Mouse (Mus musculus) midbrain, embryonic 14.5 days (tissue): ENCODE measurements around the gene Gm49388. TPM values are rescaled to one million over a fixed set of nuclear protein-coding genes. Genes with fewer than 3 reads are reported as not detected.

Source experiments
- ATAC-seq: fragments of 200-750 bp; cut with Nextera tagmentation; 2 replicates; pipeline ENCODE4 v1.8.0; 2017; ENCODE audit warnings: moderate number of reproducible peaks, moderate library complexity; ENCODE audit not compliant: low FRiP score, low TSS enrichment
- DNase-seq: peaks from one replicate; pipeline ENCODE4 v3.0.0-alpha.2; 2015
- H3K27ac ChIP-seq: fragments of 300-500 bp; sonication (generic); replicated peaks from 2 replicates; pipeline ENCODE4 v1.5.1; 2014; ENCODE audit warnings: mild to moderate bottlenecking, low read depth, low read length, moderate library complexity
- H3K27me3 ChIP-seq: fragments of 300-500 bp; sonication (generic); 2 replicates; pipeline ENCODE4 v1.6.1; 2014; ENCODE audit warnings: low read length, control low read depth, mixed read lengths; ENCODE audit not compliant: control insufficient read depth, insufficient read depth
- H3K36me3 ChIP-seq: fragments of 300-500 bp; sonication (generic); 2 replicates; pipeline ENCODE4 v1.6.1; 2014; ENCODE audit warnings: low read length, control low read depth; ENCODE audit not compliant: control insufficient read depth, insufficient read depth
- H3K4me1 ChIP-seq: fragments of 300-500 bp; sonication (generic); 2 replicates; pipeline ENCODE4 v1.6.1; 2014; ENCODE audit warnings: mild to moderate bottlenecking, antibody characterized with exemption, low read length, control low read depth; ENCODE audit not compliant: control insufficient read depth, insufficient read depth
- H3K4me2 ChIP-seq: fragments of 300-500 bp; sonication (generic); 2 replicates; pipeline ENCODE4 v1.6.1; 2014; ENCODE audit warnings: mild to moderate bottlenecking, low read length, moderate library complexity
- H3K4me3 ChIP-seq: fragments of 300-500 bp; sonication (generic); replicated peaks from 2 replicates; pipeline ENCODE4 v1.5.1; 2014; ENCODE audit warnings: low read depth, low read length
- H3K9ac ChIP-seq: fragments of 300-500 bp; sonication (generic); replicated peaks from 2 replicates; pipeline ENCODE4 v1.6.1; 2014; ENCODE audit warnings: mild to moderate bottlenecking, low read length, moderate library complexity
- H3K9me3 ChIP-seq: fragments of 300-500 bp; sonication (generic); 2 replicates; pipeline ENCODE4 v1.6.1; 2016; ENCODE audit warnings: low read length, control low read depth, mixed read lengths; ENCODE audit not compliant: control insufficient read depth
- WGBS: fragments of 180-500 bp; shearing (Covaris S2); extraction: QIAGEN DNeasy Blood & Tissue Kit; methylation state at CpG from one replicate; pipeline ENCODE4 v1.1.7; 2014; 5-methylcytosine and 5-hydroxymethylcytosine counted together
- polyA plus RNA-seq: library from polyadenylated mRNA; unstranded; fragments of >200 nt; fragmentation: Nextera tagmentation; extraction: Ambion mirVana; gene quantifications from 2 replicates; pipeline ENCODE4 v1.2.1, GENCODE M21; 2014

Gm49388 gene
- polyA plus RNA-seq, 1 experiment from 2014 or later = not detected

DNA sequence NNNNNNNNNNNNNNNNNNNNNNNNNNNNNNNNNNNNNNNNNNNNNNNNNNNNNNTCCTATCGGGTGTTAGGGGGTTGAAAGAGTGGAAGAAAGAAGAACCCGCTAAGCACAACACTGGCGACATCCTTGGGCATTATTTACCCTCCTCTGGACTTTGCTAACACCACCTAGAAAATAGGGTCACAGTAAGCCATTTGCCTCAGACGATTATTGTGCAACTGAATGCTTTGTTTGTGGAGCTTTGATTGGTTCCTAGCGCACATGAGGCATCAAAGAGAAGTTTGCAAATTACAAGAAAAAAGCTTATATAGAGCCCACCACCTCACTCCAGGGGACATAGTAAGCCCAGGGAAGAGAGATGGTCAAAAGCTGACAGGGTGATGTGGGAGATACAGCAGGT is 23.4 kb downstream of the Gm49388 start:
- no peaks in the 10 kb centered on the region for H3K4me1 ChIP-seq
- H3K4me2 ChIP-seq = no peak overlapping the region
- no peak overlapping the region for H3K4me3 ChIP-seq
- WGBS = 79% methylated on average over 5 of the region's 5 CpGs
- no peak overlapping the region for H3K9ac ChIP-seq
- H3K36me3 ChIP-seq = peaks cover 70% of the 10 kb centered on the region
- H3K9me3 ChIP-seq = no peaks in the 10 kb centered on the region
- DNase-seq (no peak), ATAC-seq (no peak)
- H3K27me3 ChIP-seq = no peaks in the 10 kb centered on the region
- H3K27ac ChIP-seq = no peak overlapping the region

DNA sequence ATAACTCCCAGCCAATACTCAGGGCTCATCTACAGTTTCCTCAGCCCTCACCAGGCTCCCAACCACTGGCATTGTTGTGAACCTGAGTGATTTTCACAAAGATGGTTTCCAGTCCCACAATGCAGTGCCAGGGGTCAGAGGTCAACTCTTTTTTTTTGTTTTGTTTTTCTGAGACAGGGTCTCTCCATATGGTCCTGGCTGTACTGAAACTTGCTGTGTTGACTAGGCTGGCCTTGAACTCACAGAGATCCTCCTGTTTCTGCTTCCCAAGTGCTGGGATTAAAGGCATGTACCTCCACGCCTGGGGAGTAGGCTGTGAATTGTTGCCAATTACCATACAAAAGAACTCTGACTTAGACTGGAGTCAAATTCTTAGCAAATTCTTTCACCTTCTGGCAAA is 24.4 kb downstream of the Gm49388 start:
- Histone ChIP-seq H3K27ac (no peak overlapping the region), H3K4me3 (no peak overlapping the region), H3K36me3 (peaks cover 75% of the 10 kb centered on the region), H3K9ac (no peak overlapping the region), H3K27me3 (no peaks in the 10 kb centered on the region), H3K9me3 (no peaks in the 10 kb centered on the region), H3K4me1 (no peaks in the 10 kb centered on the region), H3K4me2 (no peak overlapping the region)
- WGBS = 90% methylated on average over 1 of the region's 1 CpGs
- ATAC-seq (no peak), DNase-seq (no peak)

DNA sequence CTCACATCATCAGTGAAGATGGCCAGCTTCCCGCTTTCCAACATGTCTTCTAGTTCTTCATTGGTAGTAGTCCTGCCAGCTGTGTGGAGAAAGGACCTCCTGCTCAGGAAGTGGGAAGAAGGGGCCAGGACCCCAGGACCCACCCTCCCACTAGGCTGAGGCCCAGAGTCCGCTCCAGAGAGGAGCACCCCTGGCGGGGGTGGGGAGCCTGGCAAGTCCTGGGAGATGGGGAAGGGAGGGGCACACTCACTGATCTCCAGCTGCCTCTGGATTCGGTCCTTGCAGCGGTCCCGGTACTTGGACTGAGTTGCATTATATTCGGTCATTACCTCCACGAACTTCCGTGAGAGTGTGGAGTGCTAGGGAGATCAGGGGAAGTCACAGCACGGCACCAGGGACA is 25.2 kb downstream of the Gm49388 start:
- Histone ChIP-seq H3K9me3 (no peaks in the 10 kb centered on the region), H3K4me1 (no peaks in the 10 kb centered on the region), H3K27me3 (no peaks in the 10 kb centered on the region), H3K4me3 (no peak overlapping the region), H3K36me3 (peaks cover 71% of the 10 kb centered on the region), H3K4me2 (no peak overlapping the region), H3K9ac (no peak overlapping the region), H3K27ac (no peak overlapping the region)
- DNase-seq (no peak), ATAC-seq (no peak)
- 84% methylated on average over 10 of the region's 10 CpGs for WGBS

DNA sequence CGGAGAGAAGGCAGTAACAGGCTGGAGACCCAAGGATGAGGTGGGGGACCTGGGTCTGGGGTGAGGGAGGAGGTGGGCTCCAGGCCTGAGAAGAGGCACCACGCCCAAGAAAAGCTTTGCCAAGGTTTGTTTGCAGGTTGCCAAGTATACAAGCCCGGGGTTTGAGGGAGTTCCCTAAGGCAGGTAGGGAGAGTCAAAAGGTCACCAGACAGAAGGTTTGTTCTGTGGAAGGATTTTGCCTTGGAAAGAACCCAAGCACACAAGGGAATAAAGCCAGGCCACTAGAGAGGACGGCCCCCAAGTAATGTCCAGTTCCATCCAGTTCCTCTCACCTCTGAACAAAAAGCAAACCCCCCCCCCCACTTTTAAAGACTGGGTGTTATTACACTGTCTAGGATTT is 25.8 kb downstream of the Gm49388 start:
- Histone ChIP-seq H3K9ac (no peak overlapping the region), H3K4me1 (no peaks in the 10 kb centered on the region), H3K27ac (no peak overlapping the region), H3K27me3 (no peaks in the 10 kb centered on the region), H3K4me3 (no peak overlapping the region), H3K4me2 (no peak overlapping the region), H3K36me3 (peaks cover 69% of the 10 kb centered on the region), H3K9me3 (no peaks in the 10 kb centered on the region)
- ATAC-seq (no peak), DNase-seq (no peak)
- whole genome bisulfite sequencing = 86% methylated on average over 4 of the region's 4 CpGs

DNA sequence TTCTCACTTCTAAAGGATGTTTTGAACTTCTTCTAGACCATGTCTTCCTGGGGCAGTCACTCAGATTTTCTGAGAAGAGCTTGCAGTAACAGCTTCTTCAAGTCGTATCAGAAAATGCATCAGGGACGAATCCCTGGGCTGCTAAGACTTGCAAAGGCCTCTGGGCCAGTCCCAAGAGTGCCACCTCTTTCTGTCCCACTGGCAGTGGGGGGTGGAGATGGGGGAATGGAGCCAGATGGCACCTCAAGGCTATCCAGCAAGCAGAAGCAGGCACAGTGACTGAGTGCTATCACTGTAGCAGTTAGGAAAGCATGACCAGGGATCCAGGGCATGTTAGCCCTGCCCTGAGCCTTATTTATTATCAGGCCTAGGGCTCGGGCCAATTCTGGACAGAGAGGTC is 26.9 kb downstream of the Gm49388 start:
- Histone ChIP-seq H3K4me3 (no peak overlapping the region), H3K4me1 (no peaks in the 10 kb centered on the region), H3K36me3 (peaks cover 62% of the 10 kb centered on the region), H3K27ac (no peak overlapping the region), H3K9me3 (no peaks in the 10 kb centered on the region), H3K27me3 (no peaks in the 10 kb centered on the region), H3K9ac (no peak overlapping the region), H3K4me2 (no peak overlapping the region)
- DNase-seq (no peak), ATAC-seq (no peak)
- WGBS = 83% methylated on average over 3 of the region's 3 CpGs

DNA sequence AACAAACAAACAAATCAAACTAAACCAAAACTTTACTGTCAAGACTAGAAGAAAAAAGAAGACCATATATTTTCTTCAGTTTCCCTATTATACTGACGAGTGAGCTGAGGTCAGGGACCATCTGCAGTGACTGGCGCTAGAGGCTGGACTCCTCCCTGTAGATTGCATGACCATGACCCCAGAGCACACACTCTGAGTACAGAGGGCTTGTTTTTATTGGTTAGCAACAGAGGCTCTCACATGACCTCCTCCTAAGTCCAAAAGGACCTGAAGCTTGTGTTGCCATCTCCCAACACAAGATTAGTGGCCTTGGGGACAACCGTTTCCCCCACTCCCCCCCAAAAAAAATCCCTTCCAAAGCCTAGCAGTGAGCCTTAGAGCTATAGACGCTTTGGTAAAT is 28.4 kb downstream of the Gm49388 start:
- H3K27me3 ChIP-seq = no peaks in the 10 kb centered on the region
- no peak for DNase-seq
- H3K9me3 ChIP-seq = no peaks in the 10 kb centered on the region
- H3K27ac ChIP-seq = no peak overlapping the region
- H3K4me1 ChIP-seq = no peaks in the 10 kb centered on the region
- no peak overlapping the region for H3K4me3 ChIP-seq
- H3K9ac ChIP-seq = no peak overlapping the region
- no peak for ATAC-seq
- H3K36me3 ChIP-seq = peaks cover 53% of the 10 kb centered on the region
- WGBS = 90% methylated on average over 4 of the region's 4 CpGs
- no peak overlapping the region for H3K4me2 ChIP-seq

DNA sequence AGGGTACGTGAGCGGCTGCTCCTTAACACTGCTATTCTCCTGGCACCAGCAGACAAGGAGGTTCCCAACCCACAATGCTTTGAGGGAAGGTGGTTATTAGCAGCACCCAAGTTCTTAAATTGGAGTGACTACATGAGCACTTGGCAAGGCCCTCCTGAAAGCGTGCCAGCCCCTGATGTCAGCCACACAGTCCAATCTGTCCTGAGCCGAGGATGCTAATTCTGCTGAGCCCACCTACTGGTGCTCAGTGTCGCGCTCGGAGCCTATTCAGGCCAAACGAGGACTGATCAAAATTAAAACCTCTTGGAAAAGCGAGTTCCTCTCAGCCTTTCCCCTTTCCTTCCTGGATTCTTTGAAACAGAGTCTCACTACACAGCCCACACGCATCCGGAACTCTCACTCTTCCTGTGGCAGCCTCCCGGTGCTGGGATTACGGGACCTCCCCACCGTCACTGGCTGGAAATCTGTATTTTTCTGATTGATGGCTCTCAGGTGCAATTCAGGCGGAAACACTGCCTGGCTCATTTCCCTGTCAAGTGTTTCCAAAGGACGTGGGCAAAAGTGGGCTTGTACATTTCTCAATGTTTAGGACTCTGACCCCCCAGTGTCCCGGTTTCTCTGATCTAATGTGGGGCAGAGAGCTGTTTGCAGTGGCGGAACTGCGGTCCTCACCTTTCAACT is 29.0 kb downstream of the Gm49388 start:
- ATAC-seq (no peak), DNase-seq (no peak)
- H3K9me3 ChIP-seq = no peaks in the 10 kb centered on the region
- no peak overlapping the region for H3K9ac ChIP-seq
- H3K4me1 ChIP-seq = no peaks in the 10 kb centered on the region
- peaks cover 49% of the 10 kb centered on the region for H3K36me3 ChIP-seq
- WGBS = 90% methylated on average over 19 of the region's 19 CpGs
- H3K4me3 ChIP-seq = no peak overlapping the region
- no peak overlapping the region for H3K4me2 ChIP-seq
- no peaks in the 10 kb centered on the region for H3K27me3 ChIP-seq
- H3K27ac ChIP-seq = no peak overlapping the region

DNA sequence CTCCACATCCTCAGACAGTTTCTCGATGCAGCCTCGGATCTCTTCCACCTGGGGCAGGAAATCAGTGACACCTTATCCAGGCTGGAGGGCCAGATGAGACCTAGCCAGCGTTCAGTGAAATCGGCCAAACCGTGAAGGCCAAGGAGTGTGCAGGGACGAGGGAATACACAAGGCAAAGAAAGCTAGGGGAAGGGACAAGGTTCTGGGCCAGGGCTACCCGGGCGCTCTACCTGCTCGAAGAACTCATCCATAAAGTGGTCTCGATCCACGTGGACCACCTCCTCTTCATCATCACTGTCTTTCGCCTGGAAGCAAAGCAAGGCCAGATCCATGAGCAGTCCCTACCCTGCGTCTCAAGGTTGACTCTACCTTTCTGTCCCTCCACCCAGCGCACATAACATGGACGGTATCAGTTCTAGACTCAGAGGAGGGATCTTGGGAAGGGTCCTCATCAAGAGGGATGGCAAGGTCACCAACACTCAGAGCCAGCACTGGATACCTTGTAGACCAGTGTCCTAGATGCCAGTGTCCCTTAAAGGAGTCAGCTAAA is 29.8 kb downstream of the Gm49388 start:
- H3K4me2 ChIP-seq = no peak overlapping the region
- H3K27ac ChIP-seq = no peak overlapping the region
- DNase-seq (no peak), ATAC-seq (no peak)
- H3K9ac ChIP-seq = no peak overlapping the region
- no peaks in the 10 kb centered on the region for H3K9me3 ChIP-seq
- 95% methylated on average over 15 of the region's 15 CpGs for WGBS
- no peaks in the 10 kb centered on the region for H3K4me1 ChIP-seq
- H3K4me3 ChIP-seq = no peak overlapping the region
- H3K27me3 ChIP-seq = no peaks in the 10 kb centered on the region
- H3K36me3 ChIP-seq = peaks cover 44% of the 10 kb centered on the region
